Comparison of ENCODE assay signal across 9 mouse cellular contexts in the genomic region with DNA sequence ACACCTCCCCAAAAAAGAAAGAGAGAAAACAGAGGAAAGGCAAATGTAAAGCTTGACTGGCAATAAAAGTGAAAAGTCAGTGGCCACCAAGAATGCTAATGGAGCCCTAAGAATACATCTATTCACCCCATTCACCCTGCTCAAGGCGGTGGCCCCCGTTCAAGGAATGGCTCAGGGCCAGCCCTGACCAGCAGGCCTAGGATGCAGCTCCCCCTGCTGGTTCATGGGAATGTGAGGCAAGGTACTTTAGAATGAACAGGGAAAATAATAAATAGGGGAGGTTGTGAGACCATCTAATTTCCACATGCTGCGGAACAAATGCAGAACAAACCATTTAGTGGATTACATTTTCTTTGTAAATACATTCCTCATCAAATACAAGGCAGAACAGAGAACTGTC. TPM values are rescaled to one million over a fixed set of nuclear protein-coding genes. Genes with fewer than 3 reads are reported as not detected.
DNase-seq lines count a peak whose midpoint lies in the region; ATAC-seq and TF ChIP-seq lines count a peak whose summit lies in the region.
"Had no signal": no experiment of that assay in that cellular context is flagged by ENCODE, and none has a peak within 500 bp of the region (broad histone marks: within the 10 kb centered on the region; RNA-seq: fewer than 3 reads in every experiment).

No protein-coding gene starts in this region.

- H3K9ac ChIP-seq in heart, adult 2 months (ENCODE audit: low read depth, low read length) = no peak overlapping the region
- H3K9ac ChIP-seq in heart, embryonic 11.5 days (ENCODE audit: low read depth, low read length) = no peak overlapping the region
- H3K9ac ChIP-seq in hindbrain, embryonic 11.5 days (ENCODE audit: low read depth, low read length) = no peak overlapping the region
- no peak overlapping the region for H3K9ac ChIP-seq in midbrain, postnatal 0 days (replicated peaks; ENCODE audit: low read length, poor library complexity, severe bottlenecking)
- H3K9ac ChIP-seq: embryonic facial prominence, embryonic 13.5 days had no signal

- no peak overlapping the region for H3K4me2 ChIP-seq in heart, embryonic 11.5 days
- H3K4me2 ChIP-seq in hindbrain, embryonic 11.5 days (replicated peaks; ENCODE audit: low read depth, low read length) = no peak overlapping the region
- H3K4me2 ChIP-seq in midbrain, postnatal 0 days (ENCODE audit: low read depth, low read length, poor library complexity, severe bottlenecking) = no peak overlapping the region
- H3K4me2 ChIP-seq: embryonic facial prominence, embryonic 13.5 days had no signal

- 0 out of 2 replicates have a peak, but pooled peaks have one; percentile 34 for TF ChIP-seq EP300 in heart, adult 2 months (IDR thresholded peaks at IDR 0.05; ENCODE audit: insufficient read depth, low read depth, low read length)

- H3K27me3 ChIP-seq in heart, adult 2 months (ENCODE audit: control insufficient read depth, insufficient read depth, low read length) = no peaks in the 10 kb centered on the region
- no peaks in the 10 kb centered on the region for H3K27me3 ChIP-seq in heart, embryonic 11.5 days (ENCODE audit: control insufficient read depth, insufficient read depth, low read length)
- H3K27me3 ChIP-seq in hindbrain, embryonic 11.5 days (ENCODE audit: control insufficient read depth, insufficient read depth, low read length) = no peaks in the 10 kb centered on the region
- H3K27me3 ChIP-seq in midbrain, postnatal 0 days (ENCODE audit: insufficient read depth, low read length) = no peaks in the 10 kb centered on the region
- no peaks in the 10 kb centered on the region for H3K27me3 ChIP-seq in thymus, adult 2 months (ENCODE audit: control insufficient read depth, insufficient read depth, low read length)
- H3K27me3 ChIP-seq: embryonic facial prominence, embryonic 13.5 days had no signal

- peak overlapping the region; percentile 68 for H3K27ac ChIP-seq in heart, adult 2 months
- no peak overlapping the region for H3K27ac ChIP-seq in heart, embryonic 11.5 days (ENCODE audit: low read depth, low read length)
- H3K27ac ChIP-seq in hindbrain, embryonic 11.5 days (ENCODE audit: low read depth, low read length) = no peak overlapping the region
- no peak overlapping the region for H3K27ac ChIP-seq in midbrain, postnatal 0 days (ENCODE audit: low read depth, low read length)
- H3K27ac ChIP-seq in thymus, adult 2 months (ENCODE audit: control insufficient read depth, insufficient read depth, low read length) = no peak overlapping the region

- peak; percentile 94 for TF ChIP-seq CTCF in heart, adult 2 months (IDR thresholded peaks at IDR 0.05)
- peak; percentile 89 for TF ChIP-seq CTCF in midbrain, postnatal 0 days (IDR thresholded peaks at IDR 0.05)
- TF ChIP-seq CTCF in thymus, adult 2 months (IDR thresholded peaks at IDR 0.05; ENCODE audit: borderline replicate concordance, control insufficient read depth, extremely low read depth, insufficient read depth, low read length, poor library complexity) = peak; percentile 88

- DNase-seq in heart, adult 2 months = peak; percentile 64 to 81
- peak; percentile 18 for DNase-seq in T-cell, adult 2 months (ENCODE audit: low spot score)
- DNase-seq in embryo, embryonic 11 days = peak; percentile 79
- peak; percentile 79 for DNase-seq in hindbrain, embryonic 11.5 days (ENCODE audit: low spot score)
- peak; percentile 49 to 60 for DNase-seq in layer of hippocampus, postnatal 36 days
- DNase-seq in midbrain, postnatal 0 days (ENCODE audit: low spot score) = peak; percentile 81
- DNase-seq in thymus, adult 2 months = peak; percentile 59

- H3K9me3 ChIP-seq in heart, embryonic 11.5 days (replicated peaks; ENCODE audit: control insufficient read depth, low read length) = no peaks in the 10 kb centered on the region
- H3K9me3 ChIP-seq in hindbrain, embryonic 11.5 days (ENCODE audit: control insufficient read depth, low read length) = no peaks in the 10 kb centered on the region
- H3K9me3 ChIP-seq in midbrain, postnatal 0 days (ENCODE audit: low read length) = no peaks in the 10 kb centered on the region
- H3K9me3 ChIP-seq: embryonic facial prominence, embryonic 13.5 days had no signal

- TF ChIP-seq POLR2A in heart, adult 2 months (IDR thresholded peaks at IDR 0.05; ENCODE audit: insufficient read depth, low read depth, low read length) = no peak
- TF ChIP-seq POLR2A in thymus, adult 2 months (IDR thresholded peaks at IDR 0.05; ENCODE audit: control insufficient read depth, extremely low read depth, insufficient read depth, low read length, poor library complexity) = no peak

- peaks cover 7% of the 10 kb centered on the region for H3K4me1 ChIP-seq in heart, adult 2 months (ENCODE audit: control insufficient read depth, insufficient read depth, low read length)
- H3K4me1 ChIP-seq in heart, embryonic 11.5 days (ENCODE audit: control insufficient read depth, insufficient read depth, low read length) = peaks cover 15% of the 10 kb centered on the region; the same call in 1 of the 2 replicates
- H3K4me1 ChIP-seq in hindbrain, embryonic 11.5 days (replicated peaks; ENCODE audit: control insufficient read depth, insufficient read depth, low read length) = no peaks in the 10 kb centered on the region
- H3K4me1 ChIP-seq in midbrain, postnatal 0 days (ENCODE audit: insufficient read depth, low read length) = no peaks in the 10 kb centered on the region
- no peaks in the 10 kb centered on the region for H3K4me1 ChIP-seq in thymus, adult 2 months (replicated peaks; ENCODE audit: control insufficient read depth, insufficient read depth, low read length)

- no peak for ATAC-seq in heart, embryonic 11.5 days (replicated peaks; ENCODE audit: insufficient number of reproducible peaks, low FRiP score, low TSS enrichment)
- no peak for ATAC-seq in hindbrain, embryonic 11.5 days (ENCODE audit: low FRiP score)
- no peak for ATAC-seq in midbrain, postnatal 0 days (ENCODE audit: low FRiP score)

- 32% methylated on average over 3 of the region's 3 CpGs for WGBS in heart, adult 2 months
- WGBS in heart, embryonic 11.5 days (ENCODE audit: insufficient replicate concordance) = 66% methylated on average over 3 of the region's 3 CpGs
- WGBS in hindbrain, embryonic 11.5 days = 45% methylated on average over 3 of the region's 3 CpGs
- WGBS in midbrain, postnatal 0 days = 27% methylated on average over 3 of the region's 3 CpGs
- WGBS in thymus, adult 2 months = 61% methylated on average over 3 of the region's 3 CpGs

- H3K36me3 ChIP-seq in heart, adult 2 months (ENCODE audit: control insufficient read depth, insufficient read depth, low read length) = peaks cover 16% of the 10 kb centered on the region
- H3K36me3 ChIP-seq in heart, embryonic 11.5 days (ENCODE audit: control insufficient read depth, insufficient read depth, low read length) = peaks cover 45% of the 10 kb centered on the region
- H3K36me3 ChIP-seq in hindbrain, embryonic 11.5 days (ENCODE audit: control insufficient read depth, insufficient read depth, low read length) = peaks cover 21% of the 10 kb centered on the region
- peaks cover 53% of the 10 kb centered on the region for H3K36me3 ChIP-seq in midbrain, postnatal 0 days (ENCODE audit: insufficient read depth, low read length)
- H3K36me3 ChIP-seq in thymus, adult 2 months (ENCODE audit: control insufficient read depth, insufficient read depth, low read length) = peaks cover 86% of the 10 kb centered on the region

- no peaks in the 10 kb centered on the region for H3K79me2 ChIP-seq in heart, adult 2 months (replicated peaks; ENCODE audit: control insufficient read depth, insufficient read depth, low read length)

- intact Hi-C loops in heart, adult 2 months (cut with DNase I) = loop anchor here (1.0 to 5.0 kb wide), 4 partner anchors 45 to 522 kb away; no protein-coding TSS in a partner anchor

- no peak overlapping the region for H3K4me3 ChIP-seq in heart, adult 2 months
- no peak overlapping the region for H3K4me3 ChIP-seq in heart, embryonic 11.5 days (ENCODE audit: low read depth, low read length)
- H3K4me3 ChIP-seq in hindbrain, embryonic 11.5 days (ENCODE audit: low read depth, low read length) = no peak overlapping the region
- H3K4me3 ChIP-seq in midbrain, postnatal 0 days (ENCODE audit: low read depth, low read length) = no peak overlapping the region
- H3K4me3 ChIP-seq in thymus, adult 2 months (ENCODE audit: control insufficient read depth, insufficient read depth, low read length) = no peak overlapping the region
- H3K4me3 ChIP-seq: embryonic facial prominence, embryonic 13.5 days had no signal

RNA-seq across cellular contexts. Expression of a gene that starts 20.4 kb away (rescaled TPM):
- 1 to 10 TPM; 1.1 to 1.3 TPM for total RNA-seq in heart, adult 2 months (2021)
- 2.6 and 2.9 TPM in 2 replicates for polyA plus RNA-seq in heart, adult 2 months (2012; rRNA removed)
- not detected in 2 replicates for polyA plus RNA-seq in heart, embryonic 11.5 days (2014; fragmentation: Nextera tagmentation; extraction: Ambion mirVana)
- polyA plus RNA-seq in hindbrain, embryonic 11.5 days (2014; fragmentation: Nextera tagmentation; extraction: Ambion mirVana) = 0.14 and 0.20 TPM in 2 replicates
- total RNA-seq in layer of hippocampus, postnatal 36 days (2021) = under 1 TPM; 0.23 to 0.75 TPM
- total RNA-seq in midbrain, postnatal 0 days (2014; rRNA removed) = 1.1 TPM in 2 replicates
- polyA plus RNA-seq in midbrain, postnatal 0 days (2015; fragmentation: Nextera tagmentation; extraction: Ambion mirVana) = 0.70 and 0.80 TPM in 2 replicates
- 1.9 and 2.0 TPM in 2 replicates for polyA plus RNA-seq in thymus, adult 2 months (2012; rRNA removed)

RNA-seq across cellular contexts. Expression of a gene that starts 43.1 kb away (rescaled TPM):
- total RNA-seq in heart, adult 2 months (2021) = 10 to 100 TPM; 24.2 to 30.6 TPM
- polyA plus RNA-seq in heart, adult 2 months (2012; rRNA removed) = 22.5 and 32.1 TPM in 2 replicates
- polyA plus RNA-seq in heart, embryonic 11.5 days (2014; fragmentation: Nextera tagmentation; extraction: Ambion mirVana) = 6.8 and 6.9 TPM in 2 replicates
- 20.3 and 24.7 TPM in 2 replicates for polyA plus RNA-seq in hindbrain, embryonic 11.5 days (2014; fragmentation: Nextera tagmentation; extraction: Ambion mirVana)
- total RNA-seq in layer of hippocampus, postnatal 36 days (2021) = 1 to 10 TPM; 7.0 to 8.2 TPM
- total RNA-seq in midbrain, postnatal 0 days (2014; rRNA removed) = 42.4 and 43.9 TPM in 2 replicates
- 5.2 and 5.7 TPM in 2 replicates for polyA plus RNA-seq in midbrain, postnatal 0 days (2015; fragmentation: Nextera tagmentation; extraction: Ambion mirVana)
- polyA plus RNA-seq in thymus, adult 2 months (2012; rRNA removed) = 63.0 and 72.7 TPM in 2 replicates

Comparison
In these comparisons a context has a peak if more than half of its experiments do, and no peak if none do; other contexts are left out.
1. DNase-seq: peak in every context shown above with its lines; median percentile 81 in midbrain, postnatal 0 days; 79 in embryo, embryonic 11 days; 79 in hindbrain, embryonic 11.5 days; 72 in heart, adult 2 months; 59 in thymus, adult 2 months; 54 in layer of hippocampus, postnatal 36 days; 18 in T-cell, adult 2 months.